Mouse (Mus musculus) E14TG2a.4 (cell line): Measurements from ENCODE around the gene Tigar.

Source experiments
- CTCF ChIP-seq: conservative IDR thresholded peaks from 2 replicates; pipeline ENCODE4 v1.5.1; 2014; ENCODE audit warnings: low read length
- NANOG ChIP-seq: IDR thresholded peaks from 2 replicates; pipeline ENCODE4 v1.6.1; 2014; ENCODE audit warnings: borderline replicate concordance, low read length, mixed read lengths
- POU5F1 ChIP-seq: IDR thresholded peaks from 2 replicates; pipeline ENCODE4 v1.6.1; 2014; ENCODE audit warnings: low read length, borderline replicate concordance

- TF ChIP-seq CTCF = no peak
- no peak for TF ChIP-seq NANOG
- no peak for TF ChIP-seq POU5F1
Measured at GRCm38 (mm10) chr6:127149303-127149943, 40.1 kb upstream of the Tigar start.
